Mouse (Mus musculus): ENCODE data around the gene Gcn1l1. TPM values are rescaled to one million over a fixed set of nuclear protein-coding genes. Genes with fewer than 3 reads are reported as not detected.
"Not testable (repeated sequence)": the region's sequence is repeated elsewhere in the genome, so short reads cannot be mapped to it uniquely, and the experiment has no call there.

Gcn1l1 gene
- polyA plus RNA-seq, 1 experiment from 2014 or later: 62.4 TPM

- no peak overlapping the region for H3K27ac ChIP-seq (ENCODE audit: low read depth, low read length)
- no peak for ATAC-seq (replicated peaks; ENCODE audit: low FRiP score)
- no peak for DNase-seq (ENCODE audit: low spot score)
- H3K4me2 ChIP-seq (ENCODE audit: low read depth, low read length, severe bottlenecking): no peak overlapping the region
- H3K36me3 ChIP-seq (ENCODE audit: control insufficient read depth, insufficient read depth, low read length): peaks cover 13% of the 10 kb centered on the region
- 94% methylated on average over 8 of the region's 8 CpGs for whole genome bisulfite sequencing
- no peaks in the 10 kb centered on the region for H3K9me3 ChIP-seq (ENCODE audit: control insufficient read depth, low read length)
- no peaks in the 10 kb centered on the region for H3K4me1 ChIP-seq (replicated peaks; ENCODE audit: control insufficient read depth, insufficient read depth, low read length)
- no peak overlapping the region for H3K4me3 ChIP-seq (ENCODE audit: low read depth, low read length)
- no peaks in the 10 kb centered on the region for H3K27me3 ChIP-seq (ENCODE audit: control insufficient read depth, insufficient read depth, low read length)
- no peak overlapping the region for H3K9ac ChIP-seq (ENCODE audit: low read length)
Measured at GRCm38 (mm10) chr5:115574992-115575391, 9.9 kb downstream of the Gcn1l1 start.

GRCm38 (mm10) chr5:115577686-115578085 is 12.6 kb downstream of the Gcn1l1 start:
- not testable (repeated sequence) for ATAC-seq (replicated peaks; ENCODE audit: low FRiP score); H3K9ac ChIP-seq (ENCODE audit: low read length); H3K27me3 ChIP-seq (ENCODE audit: control insufficient read depth, insufficient read depth, low read length); H3K4me1 ChIP-seq (replicated peaks; ENCODE audit: control insufficient read depth, insufficient read depth, low read length); H3K27ac ChIP-seq (ENCODE audit: low read depth, low read length); H3K4me3 ChIP-seq (ENCODE audit: low read depth, low read length); H3K9me3 ChIP-seq (ENCODE audit: control insufficient read depth, low read length); DNase-seq (ENCODE audit: low spot score); H3K4me2 ChIP-seq (ENCODE audit: low read depth, low read length, severe bottlenecking)
- peaks cover 36% of the 10 kb centered on the region for H3K36me3 ChIP-seq (ENCODE audit: control insufficient read depth, insufficient read depth, low read length)
- 96% methylated on average over 4 of the region's 4 CpGs for WGBS

GRCm38 (mm10) chr5:115578922-115579321 is 13.9 kb downstream of the Gcn1l1 start:
- WGBS: 96% methylated on average over 14 of the region's 14 CpGs
- Histone ChIP-seq H3K4me1 (replicated peaks; ENCODE audit: control insufficient read depth, insufficient read depth, low read length) (no peaks in the 10 kb centered on the region), H3K27me3 (ENCODE audit: control insufficient read depth, insufficient read depth, low read length) (no peaks in the 10 kb centered on the region), H3K4me3 (ENCODE audit: low read depth, low read length) (no peak overlapping the region), H3K36me3 (ENCODE audit: control insufficient read depth, insufficient read depth, low read length) (peaks cover 40% of the 10 kb centered on the region), H3K9me3 (ENCODE audit: control insufficient read depth, low read length) (peaks cover 3% of the 10 kb centered on the region; the same call in 1 of the 2 replicates), H3K9ac (ENCODE audit: low read length) (no peak overlapping the region), H3K27ac (ENCODE audit: low read depth, low read length) (no peak overlapping the region), H3K4me2 (ENCODE audit: low read depth, low read length, severe bottlenecking) (no peak overlapping the region)
- ATAC-seq (replicated peaks; ENCODE audit: low FRiP score) (no peak), DNase-seq (ENCODE audit: low spot score) (no peak)

- WGBS: 93% methylated on average over 5 of the region's 5 CpGs
- Histone ChIP-seq H3K27ac (ENCODE audit: low read depth, low read length) (no peak overlapping the region), H3K27me3 (ENCODE audit: control insufficient read depth, insufficient read depth, low read length) (no peaks in the 10 kb centered on the region), H3K9me3 (ENCODE audit: control insufficient read depth, low read length) (peaks cover 3% of the 10 kb centered on the region; the same call in 1 of the 2 replicates), H3K9ac (ENCODE audit: low read length) (no peak overlapping the region), H3K36me3 (ENCODE audit: control insufficient read depth, insufficient read depth, low read length) (peaks cover 41% of the 10 kb centered on the region), H3K4me3 (ENCODE audit: low read depth, low read length) (no peak overlapping the region), H3K4me2 (ENCODE audit: low read depth, low read length, severe bottlenecking) (no peak overlapping the region), H3K4me1 (replicated peaks; ENCODE audit: control insufficient read depth, insufficient read depth, low read length) (no peaks in the 10 kb centered on the region)
- DNase-seq (ENCODE audit: low spot score) (no peak), ATAC-seq (replicated peaks; ENCODE audit: low FRiP score) (no peak)
Measured at GRCm38 (mm10) chr5:115579363-115579762, 14.3 kb downstream of the Gcn1l1 start.

- Histone ChIP-seq H3K9ac (ENCODE audit: low read length) (no peak overlapping the region), H3K4me2 (ENCODE audit: low read depth, low read length, severe bottlenecking) (no peak overlapping the region), H3K27me3 (ENCODE audit: control insufficient read depth, insufficient read depth, low read length) (no peaks in the 10 kb centered on the region), H3K27ac (ENCODE audit: low read depth, low read length) (no peak overlapping the region), H3K4me3 (ENCODE audit: low read depth, low read length) (no peak overlapping the region), H3K9me3 (ENCODE audit: control insufficient read depth, low read length) (peaks cover 3% of the 10 kb centered on the region; the same call in 1 of the 2 replicates), H3K4me1 (replicated peaks; ENCODE audit: control insufficient read depth, insufficient read depth, low read length) (no peaks in the 10 kb centered on the region), H3K36me3 (ENCODE audit: control insufficient read depth, insufficient read depth, low read length) (peaks cover 45% of the 10 kb centered on the region)
- 92% methylated on average over 14 of the region's 14 CpGs for whole genome bisulfite sequencing
- ATAC-seq (replicated peaks; ENCODE audit: low FRiP score) (no peak), DNase-seq (ENCODE audit: low spot score) (no peak)
Measured at GRCm38 (mm10) chr5:115580229-115581001, 15.4 kb downstream of the Gcn1l1 start.

GRCm38 (mm10) chr5:115581662-115582061 is 16.6 kb downstream of the Gcn1l1 start:
- ATAC-seq (replicated peaks; ENCODE audit: low FRiP score): no peak
- Histone ChIP-seq H3K36me3 (ENCODE audit: control insufficient read depth, insufficient read depth, low read length) (peaks cover 42% of the 10 kb centered on the region), H3K9me3 (ENCODE audit: control insufficient read depth, low read length) (peaks cover 3% of the 10 kb centered on the region; the same call in 1 of the 2 replicates), H3K4me1 (replicated peaks; ENCODE audit: control insufficient read depth, insufficient read depth, low read length) (no peaks in the 10 kb centered on the region), H3K4me2 (ENCODE audit: low read depth, low read length, severe bottlenecking) (no peak overlapping the region), H3K9ac (ENCODE audit: low read length) (no peak overlapping the region), H3K27ac (ENCODE audit: low read depth, low read length) (no peak overlapping the region), H3K4me3 (ENCODE audit: low read depth, low read length) (no peak overlapping the region), H3K27me3 (ENCODE audit: control insufficient read depth, insufficient read depth, low read length) (no peaks in the 10 kb centered on the region)
- WGBS: 95% methylated on average over 9 of the region's 9 CpGs
- no peak for DNase-seq (ENCODE audit: low spot score)

- Histone ChIP-seq H3K9ac (ENCODE audit: low read length) (no peak overlapping the region), H3K9me3 (ENCODE audit: control insufficient read depth, low read length) (peaks cover 3% of the 10 kb centered on the region; the same call in 1 of the 2 replicates), H3K4me2 (ENCODE audit: low read depth, low read length, severe bottlenecking) (no peak overlapping the region), H3K27ac (ENCODE audit: low read depth, low read length) (no peak overlapping the region), H3K36me3 (ENCODE audit: control insufficient read depth, insufficient read depth, low read length) (peaks cover 43% of the 10 kb centered on the region), H3K4me3 (ENCODE audit: low read depth, low read length) (no peak overlapping the region), H3K4me1 (replicated peaks; ENCODE audit: control insufficient read depth, insufficient read depth, low read length) (no peaks in the 10 kb centered on the region), H3K27me3 (ENCODE audit: control insufficient read depth, insufficient read depth, low read length) (no peaks in the 10 kb centered on the region)
- DNase-seq (ENCODE audit: low spot score): no peak
- WGBS: 87% methylated on average over 12 of the region's 12 CpGs
- ATAC-seq (replicated peaks; ENCODE audit: low FRiP score): no peak
Measured at GRCm38 (mm10) chr5:115585616-115586015, 20.6 kb downstream of the Gcn1l1 start.

- no peaks in the 10 kb centered on the region for H3K4me1 ChIP-seq (replicated peaks; ENCODE audit: control insufficient read depth, insufficient read depth, low read length)
- DNase-seq (ENCODE audit: low spot score) (no peak), ATAC-seq (replicated peaks; ENCODE audit: low FRiP score) (no peak)
- peaks cover 42% of the 10 kb centered on the region for H3K36me3 ChIP-seq (ENCODE audit: control insufficient read depth, insufficient read depth, low read length)
- H3K27ac ChIP-seq (ENCODE audit: low read depth, low read length): no peak overlapping the region
- H3K9ac ChIP-seq (ENCODE audit: low read length): no peak overlapping the region
- peaks cover 3% of the 10 kb centered on the region; the same call in 1 of the 2 replicates for H3K9me3 ChIP-seq (ENCODE audit: control insufficient read depth, low read length)
- no peak overlapping the region for H3K4me2 ChIP-seq (ENCODE audit: low read depth, low read length, severe bottlenecking)
- H3K4me3 ChIP-seq (ENCODE audit: low read depth, low read length): no peak overlapping the region
- WGBS: 57% methylated on average over 15 of the region's 15 CpGs
- H3K27me3 ChIP-seq (ENCODE audit: control insufficient read depth, insufficient read depth, low read length): no peaks in the 10 kb centered on the region
Measured at GRCm38 (mm10) chr5:115586166-115586565, 21.1 kb downstream of the Gcn1l1 start.

GRCm38 (mm10) chr5:115586780-115587179 is 21.7 kb downstream of the Gcn1l1 start:
- WGBS: 93% methylated on average over 2 of the region's 2 CpGs
- H3K4me2 ChIP-seq (ENCODE audit: low read depth, low read length, severe bottlenecking): no peak overlapping the region
- H3K9ac ChIP-seq (ENCODE audit: low read length): no peak overlapping the region
- no peak overlapping the region for H3K4me3 ChIP-seq (ENCODE audit: low read depth, low read length)
- no peak for DNase-seq (ENCODE audit: low spot score)
- H3K27me3 ChIP-seq (ENCODE audit: control insufficient read depth, insufficient read depth, low read length): no peaks in the 10 kb centered on the region
- ATAC-seq (replicated peaks; ENCODE audit: low FRiP score): no peak
- H3K36me3 ChIP-seq (ENCODE audit: control insufficient read depth, insufficient read depth, low read length): peaks cover 35% of the 10 kb centered on the region
- H3K4me1 ChIP-seq (replicated peaks; ENCODE audit: control insufficient read depth, insufficient read depth, low read length): no peaks in the 10 kb centered on the region
- peaks cover 3% of the 10 kb centered on the region; the same call in 1 of the 2 replicates for H3K9me3 ChIP-seq (ENCODE audit: control insufficient read depth, low read length)
- no peak overlapping the region for H3K27ac ChIP-seq (ENCODE audit: low read depth, low read length)

Data from forebrain, embryonic 11.5 days (tissue).